Mouse (Mus musculus): ENCODE results near the gene Gm20388. TPM values are rescaled to one million over a fixed set of nuclear protein-coding genes. Genes with fewer than 3 reads are reported as not detected.

The Gm20388 gene
- total RNA-seq, 1 experiment = 27.0 TPM

GRCm38 (mm10) chr8:122020050-122020771 lies 2109.6 kb downstream of the Gm20388 start:
- H3K4me1 ChIP-seq (ENCODE audit: control insufficient read depth in 2 of 2, insufficient read depth in 2 of 2, low read length in 2 of 2, poor library complexity in 1 of 2) = no peaks in the 10 kb centered on the region
- no peaks in the 10 kb centered on the region for H3K9me3 ChIP-seq (ENCODE audit: control insufficient read depth, insufficient read depth, low read depth, low read length)
- H3K4me3 ChIP-seq (ENCODE audit: insufficient read depth in 1 of 2, low read depth in 1 of 2, low read length in 2 of 2, poor library complexity in 1 of 2, severe bottlenecking in 1 of 2) = no peak overlapping the region
- no peak overlapping the region for H3K9ac ChIP-seq (ENCODE audit: insufficient read depth, low read depth, low read length, poor library complexity, severe bottlenecking)
- peaks cover 39% of the 10 kb centered on the region for H3K36me3 ChIP-seq (ENCODE audit: control insufficient read depth, insufficient read depth, low read length, poor library complexity, severe bottlenecking)
- in situ Hi-C loops (cut with MboI; ENCODE audit: low sequenced_read_pairs in 2 of 2, unreplicated experiment in 2 of 2) = no loop called here
- no peak overlapping the region for H3K27ac ChIP-seq (ENCODE audit: insufficient read depth, low read depth, low read length, poor library complexity, severe bottlenecking)
- no peak for DNase-seq (ENCODE audit: low read depth, low spot score)
- TF ChIP-seq ZNF384 (IDR thresholded peaks at IDR 0.05; ENCODE audit: low read depth, low read length) (no peak), ZC3H11A (IDR thresholded peaks at IDR 0.05; ENCODE audit: borderline replicate concordance, low read depth, low read length) (no peak), MAFK (IDR thresholded peaks at IDR 0.05; ENCODE audit: insufficient read depth, low read depth, low read length) (no peak), HCFC1 (IDR thresholded peaks at IDR 0.05; ENCODE audit: borderline replicate concordance, insufficient read depth, low read length) (no peak), CHD2 (IDR thresholded peaks at IDR 0.05; ENCODE audit: low read depth, low read length) (no peak)

- Histone ChIP-seq H3K27ac (ENCODE audit: insufficient read depth, low read depth, low read length, poor library complexity, severe bottlenecking) (no peak overlapping the region), H3K4me1 (ENCODE audit: control insufficient read depth in 2 of 2, insufficient read depth in 2 of 2, low read length in 2 of 2, poor library complexity in 1 of 2) (no peaks in the 10 kb centered on the region), H3K4me3 (ENCODE audit: insufficient read depth in 1 of 2, low read depth in 1 of 2, low read length in 2 of 2, poor library complexity in 1 of 2, severe bottlenecking in 1 of 2) (no peak overlapping the region), H3K36me3 (ENCODE audit: control insufficient read depth, insufficient read depth, low read length, poor library complexity, severe bottlenecking) (peaks cover 47% of the 10 kb centered on the region), H3K9me3 (ENCODE audit: control insufficient read depth, insufficient read depth, low read depth, low read length) (no peaks in the 10 kb centered on the region), H3K9ac (ENCODE audit: insufficient read depth, low read depth, low read length, poor library complexity, severe bottlenecking) (no peak overlapping the region)
- no peak for TF ChIP-seq CHD2 (IDR thresholded peaks at IDR 0.05; ENCODE audit: low read depth, low read length)
- no peak for TF ChIP-seq ZNF384 (IDR thresholded peaks at IDR 0.05; ENCODE audit: low read depth, low read length)
- TF ChIP-seq ZC3H11A (IDR thresholded peaks at IDR 0.05; ENCODE audit: borderline replicate concordance, low read depth, low read length) = no peak
- no peak for TF ChIP-seq MAFK (IDR thresholded peaks at IDR 0.05; ENCODE audit: insufficient read depth, low read depth, low read length)
- TF ChIP-seq HCFC1 (IDR thresholded peaks at IDR 0.05; ENCODE audit: borderline replicate concordance, insufficient read depth, low read length) = no peak
- no peak for DNase-seq (ENCODE audit: low read depth, low spot score)
- in situ Hi-C loops (cut with MboI; ENCODE audit: low sequenced_read_pairs in 2 of 2, unreplicated experiment in 2 of 2) = no loop called here
Measured at GRCm38 (mm10) chr8:122021725-122022124, 2111.1 kb downstream of the Gm20388 start.

GRCm38 (mm10) chr8:122022274-122022673 lies 2111.6 kb downstream of the Gm20388 start:
- Histone ChIP-seq H3K9ac (ENCODE audit: insufficient read depth, low read depth, low read length, poor library complexity, severe bottlenecking) (no peak overlapping the region), H3K9me3 (ENCODE audit: control insufficient read depth, insufficient read depth, low read depth, low read length) (no peaks in the 10 kb centered on the region), H3K36me3 (ENCODE audit: control insufficient read depth, insufficient read depth, low read length, poor library complexity, severe bottlenecking) (peaks cover 49% of the 10 kb centered on the region), H3K4me3 (ENCODE audit: insufficient read depth in 1 of 2, low read depth in 1 of 2, low read length in 2 of 2, poor library complexity in 1 of 2, severe bottlenecking in 1 of 2) (no peak overlapping the region), H3K27ac (ENCODE audit: insufficient read depth, low read depth, low read length, poor library complexity, severe bottlenecking) (no peak overlapping the region), H3K4me1 (ENCODE audit: control insufficient read depth in 2 of 2, insufficient read depth in 2 of 2, low read length in 2 of 2, poor library complexity in 1 of 2) (no peaks in the 10 kb centered on the region)
- in situ Hi-C loops (cut with MboI; ENCODE audit: low sequenced_read_pairs in 2 of 2, unreplicated experiment in 2 of 2) = no loop called here
- no peak for TF ChIP-seq HCFC1 (IDR thresholded peaks at IDR 0.05; ENCODE audit: borderline replicate concordance, insufficient read depth, low read length)
- no peak for TF ChIP-seq ZC3H11A (IDR thresholded peaks at IDR 0.05; ENCODE audit: borderline replicate concordance, low read depth, low read length)
- no peak for TF ChIP-seq CHD2 (IDR thresholded peaks at IDR 0.05; ENCODE audit: low read depth, low read length)
- TF ChIP-seq MAFK (IDR thresholded peaks at IDR 0.05; ENCODE audit: insufficient read depth, low read depth, low read length) = no peak
- no peak for TF ChIP-seq ZNF384 (IDR thresholded peaks at IDR 0.05; ENCODE audit: low read depth, low read length)
- no peak for DNase-seq (ENCODE audit: low read depth, low spot score)

- Histone ChIP-seq H3K9ac (ENCODE audit: insufficient read depth, low read depth, low read length, poor library complexity, severe bottlenecking) (no peak overlapping the region), H3K27ac (ENCODE audit: insufficient read depth, low read depth, low read length, poor library complexity, severe bottlenecking) (no peak overlapping the region), H3K9me3 (ENCODE audit: control insufficient read depth, insufficient read depth, low read depth, low read length) (no peaks in the 10 kb centered on the region), H3K36me3 (ENCODE audit: control insufficient read depth, insufficient read depth, low read length, poor library complexity, severe bottlenecking) (peaks cover 49% of the 10 kb centered on the region), H3K4me3 (ENCODE audit: insufficient read depth in 1 of 2, low read depth in 1 of 2, low read length in 2 of 2, poor library complexity in 1 of 2, severe bottlenecking in 1 of 2) (no peak overlapping the region), H3K4me1 (ENCODE audit: control insufficient read depth in 2 of 2, insufficient read depth in 2 of 2, low read length in 2 of 2, poor library complexity in 1 of 2) (no peaks in the 10 kb centered on the region)
- in situ Hi-C loops (cut with MboI; ENCODE audit: low sequenced_read_pairs in 2 of 2, unreplicated experiment in 2 of 2) = no loop called here
- no peak for DNase-seq (ENCODE audit: low read depth, low spot score)
- TF ChIP-seq MAFK (IDR thresholded peaks at IDR 0.05; ENCODE audit: insufficient read depth, low read depth, low read length) (no peak), ZC3H11A (IDR thresholded peaks at IDR 0.05; ENCODE audit: borderline replicate concordance, low read depth, low read length) (no peak), ZNF384 (IDR thresholded peaks at IDR 0.05; ENCODE audit: low read depth, low read length) (no peak), HCFC1 (IDR thresholded peaks at IDR 0.05; ENCODE audit: borderline replicate concordance, insufficient read depth, low read length) (no peak), CHD2 (IDR thresholded peaks at IDR 0.05; ENCODE audit: low read depth, low read length) (no peak)
Measured at GRCm38 (mm10) chr8:122022705-122023104, 2112.1 kb downstream of the Gm20388 start.
